Comparison of ENCODE assay signal across 9 mouse cellular contexts in the genomic region with DNA sequence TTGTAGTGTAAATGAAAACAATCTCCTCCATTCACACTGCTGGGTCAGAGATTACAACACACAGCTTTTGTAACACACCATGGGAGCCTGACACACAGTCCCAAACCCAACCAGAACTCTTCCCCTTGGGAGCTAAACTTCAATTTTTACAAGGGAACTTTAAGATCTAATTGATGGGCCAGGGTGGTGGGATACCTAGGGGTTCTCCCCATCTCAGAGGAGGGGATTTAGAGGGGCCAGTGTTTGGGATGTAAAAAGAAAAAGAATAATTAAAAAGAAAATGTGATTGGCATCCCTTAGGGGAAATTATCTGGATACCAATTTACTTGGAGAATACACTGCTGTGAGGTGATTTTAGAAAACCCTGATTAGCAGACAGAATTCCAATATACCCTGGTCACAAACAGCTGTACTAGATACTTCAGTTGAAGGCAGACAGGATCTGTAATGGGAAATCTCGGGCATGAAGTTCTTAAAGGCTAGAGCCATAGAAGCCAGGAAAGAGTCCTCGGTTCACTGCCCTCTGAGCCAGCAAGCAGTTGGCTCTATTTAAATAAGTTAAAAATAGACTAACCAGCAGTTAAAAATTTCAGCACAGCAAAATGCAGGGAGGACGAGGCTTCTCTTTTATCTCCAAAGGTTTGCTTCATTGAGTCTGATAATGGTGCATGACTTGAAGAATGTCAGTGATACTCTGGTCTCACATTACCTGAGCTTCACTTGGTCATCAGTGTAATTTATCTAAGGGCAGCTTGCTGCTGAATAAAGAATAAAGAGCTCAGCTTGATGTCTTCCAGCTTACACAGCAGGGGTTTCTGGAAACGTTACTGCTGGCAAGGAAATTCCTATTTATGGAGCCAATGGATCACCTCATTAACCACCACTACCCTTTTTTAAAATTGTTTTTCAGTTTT.
DNase-seq lines count a peak whose midpoint lies in the region; ATAC-seq and TF ChIP-seq lines count a peak whose summit lies in the region.
"Had no signal": no experiment of that assay in that cellular context is flagged by ENCODE, and none has a peak within 500 bp of the region (broad histone marks: within the 10 kb centered on the region; RNA-seq: fewer than 3 reads in every experiment).

No protein-coding gene starts in this region.

- no peak for TF ChIP-seq POLR2A in embryonic fibroblast, embryonic 13.5 days (IDR thresholded peaks at IDR 0.05; ENCODE audit: low read depth, low read length)
- TF ChIP-seq POLR2A in thymus, adult 2 months (IDR thresholded peaks at IDR 0.05; ENCODE audit: control insufficient read depth, extremely low read depth, insufficient read depth, low read length, poor library complexity), result no peak

- H3K36me3 ChIP-seq in heart, embryonic 11.5 days (ENCODE audit: control insufficient read depth, insufficient read depth, low read length), result no peaks in the 10 kb centered on the region
- no peaks in the 10 kb centered on the region for H3K36me3 ChIP-seq in kidney, postnatal 0 days (ENCODE audit: insufficient read depth, low read length)
- H3K36me3 ChIP-seq in thymus, adult 2 months (ENCODE audit: control insufficient read depth, insufficient read depth, low read length), result no peaks in the 10 kb centered on the region

- 0 out of 2 replicates have a peak, but pooled peaks cover 3% of the 10 kb centered on the region for H3K4me1 ChIP-seq in heart, embryonic 11.5 days (ENCODE audit: control insufficient read depth, insufficient read depth, low read length)
- no peaks in the 10 kb centered on the region for H3K4me1 ChIP-seq in embryonic fibroblast, embryonic 13.5 days (ENCODE audit: control insufficient read depth, insufficient read depth, low read length)
- no peaks in the 10 kb centered on the region; the same call in 1 of the 2 replicates for H3K4me1 ChIP-seq in kidney, postnatal 0 days (replicated peaks; ENCODE audit: insufficient read depth, low read length)
- H3K4me1 ChIP-seq in thymus, adult 2 months (replicated peaks; ENCODE audit: control insufficient read depth, insufficient read depth, low read length), result no peaks in the 10 kb centered on the region

- no peak for DNase-seq in heart, postnatal 14 days
- DNase-seq in Muller cell, postnatal 12 days (ENCODE audit: inconsistent ontology term), result peak; percentile 62
- DNase-seq in kidney, postnatal 0 days (ENCODE audit: low spot score), result peak; percentile 82
- no peak for DNase-seq in thymus, adult 2 months
- DNase-seq in gastrocnemius, postnatal 10 days, result no peak

- no peaks in the 10 kb centered on the region for H3K9me3 ChIP-seq in heart, embryonic 11.5 days (replicated peaks; ENCODE audit: control insufficient read depth, low read length)
- no peaks in the 10 kb centered on the region for H3K9me3 ChIP-seq in kidney, postnatal 0 days (replicated peaks; ENCODE audit: low read length)

- no peak overlapping the region for H3K4me2 ChIP-seq in heart, embryonic 11.5 days
- peak overlapping the region; percentile 18; the same call in 1 of the 2 replicates for H3K4me2 ChIP-seq in kidney, postnatal 0 days (ENCODE audit: low read length)

- no peak for ATAC-seq in heart, embryonic 11.5 days (replicated peaks; ENCODE audit: insufficient number of reproducible peaks, low FRiP score, low TSS enrichment)
- peak; percentile 85 for ATAC-seq in kidney, postnatal 0 days (replicated peaks; ENCODE audit: low FRiP score, low read depth)
- no peak for ATAC-seq in erythroid progenitor cell, adult 5-6 weeks (replicated peaks; ENCODE audit: low FRiP score, poor library complexity, severe bottlenecking)
- ATAC-seq: lung, postnatal 0 days had no signal

- TF ChIP-seq CTCF in embryonic fibroblast, embryonic 13.5 days (IDR thresholded peaks at IDR 0.05; ENCODE audit: borderline replicate concordance, insufficient read depth, low read length), result no peak
- TF ChIP-seq CTCF in kidney, postnatal 0 days (IDR thresholded peaks at IDR 0.05; ENCODE audit: low read depth), result no peak
- no peak for TF ChIP-seq CTCF in thymus, adult 2 months (IDR thresholded peaks at IDR 0.05; ENCODE audit: borderline replicate concordance, control insufficient read depth, extremely low read depth, insufficient read depth, low read length, poor library complexity)

- H3K27ac ChIP-seq in heart, embryonic 11.5 days (ENCODE audit: low read depth, low read length), result peak overlapping the region; percentile 22; the same call in 1 of the 2 replicates
- peak overlapping the region; percentile 26; the same call in 1 of the 2 replicates for H3K27ac ChIP-seq in embryonic fibroblast, embryonic 13.5 days (ENCODE audit: insufficient read depth, low read length)
- H3K27ac ChIP-seq in kidney, postnatal 0 days, result 0 out of 2 replicates have a peak overlapping the region, but pooled peaks have one; percentile 28
- no peak overlapping the region for H3K27ac ChIP-seq in thymus, adult 2 months (ENCODE audit: control insufficient read depth, insufficient read depth, low read length)

- intact Hi-C loops in heart, postnatal 14 days (cut with DNase I), result no loop called here

- no peaks in the 10 kb centered on the region for H3K27me3 ChIP-seq in heart, embryonic 11.5 days (ENCODE audit: control insufficient read depth, insufficient read depth, low read length)
- no peaks in the 10 kb centered on the region for H3K27me3 ChIP-seq in kidney, postnatal 0 days (ENCODE audit: insufficient read depth, low read length)
- no peaks in the 10 kb centered on the region for H3K27me3 ChIP-seq in thymus, adult 2 months (ENCODE audit: control insufficient read depth, insufficient read depth, low read length)

- no peak overlapping the region for H3K9ac ChIP-seq in heart, embryonic 11.5 days (ENCODE audit: low read depth, low read length)
- H3K9ac ChIP-seq in kidney, postnatal 0 days (ENCODE audit: low read depth, low read length), result no peak overlapping the region

- WGBS in heart, embryonic 11.5 days (ENCODE audit: insufficient replicate concordance), result 14% methylated on average over 4 of the region's 4 CpGs
- WGBS in kidney, postnatal 0 days, result 11% methylated on average over 4 of the region's 4 CpGs
- WGBS in thymus, adult 2 months, result 52% methylated on average over 4 of the region's 4 CpGs

- no peak overlapping the region for H3K4me3 ChIP-seq in heart, embryonic 11.5 days (ENCODE audit: low read depth, low read length)
- no peak overlapping the region for H3K4me3 ChIP-seq in embryonic fibroblast, embryonic 13.5 days (ENCODE audit: insufficient read depth, low read length)
- no peak overlapping the region for H3K4me3 ChIP-seq in kidney, postnatal 0 days (replicated peaks; ENCODE audit: low read depth, low read length)
- H3K4me3 ChIP-seq in thymus, adult 2 months (ENCODE audit: control insufficient read depth, insufficient read depth, low read length), result no peak overlapping the region

Comparison
In these comparisons a context has a peak if more than half of its experiments do, and no peak if none do; other contexts are left out.
1. DNase-seq: peak in Muller cell, postnatal 12 days (single experiment) and kidney, postnatal 0 days (single experiment); none in heart, postnatal 14 days (0 of 2), thymus, adult 2 months (single experiment) and gastrocnemius, postnatal 10 days (single experiment).